Mouse (Mus musculus): Measurements from ENCODE around the gene Gabrr3.
A peak's percentile ranks its signal among the peaks of the same experiment; 100 is the strongest.

- no peak for TF ChIP-seq CTCF (IDR thresholded peaks at IDR 0.05; ENCODE audit: extremely low read depth, insufficient read depth, low read length)
- TF ChIP-seq POLR2A (IDR thresholded peaks at IDR 0.05; ENCODE audit: extremely low read depth, insufficient read depth, low read length), result peak; percentile 30; the same call in 1 of the 2 replicates
These were observed 64.6 kb downstream of the Gabrr3 start, which contains the start of gene Riox2 for GRCm38 (mm10) chr16:59471637-59472278.
